Mouse (Mus musculus) heart, postnatal 14 days (tissue): ENCODE measurements around the gene 4930455H04Rik. TPM values are rescaled to one million over a fixed set of nuclear protein-coding genes. Genes with fewer than 3 reads are reported as not detected.

Experiments used
- DNase-seq, 2 experiments: peaks; one replicate each; pipeline ENCODE4 v3.0.0; 2021 to 2022
- intact Hi-C: fragments of 180-260 bp; cut with DNase I; formaldehyde crosslinking; loops from one replicate; pipeline ENCODE4 v1.15.1; 2025
- total RNA-seq, 2 experiments: library from RNA; stranded (reverse); gene quantifications; 2 replicates each; pipeline ENCODE4 v1.2.3; 2021

Gene 4930455H04Rik
- total RNA-seq, 2 experiments from 2014 or later, result not detected

GRCm38 (mm10) chr3:116964426-116964825 lies 3.6 kb upstream of the 4930455H04Rik start:
- DNase-seq, result peak; percentile 76 to 77
- intact Hi-C loops, result loop anchor here (2.0 kb wide), 1 partner anchor 14 kb away; no protein-coding TSS in a partner anchor

- peak; percentile 57 to 62 for DNase-seq
- intact Hi-C loops, result loop anchor here (5.0 kb wide), 5 partner anchors 44 to 151 kb away; no protein-coding TSS in a partner anchor
Measured at GRCm38 (mm10) chr3:116966225-116966624, 1.8 kb upstream of the 4930455H04Rik start.

GRCm38 (mm10) chr3:116966800-116967199 lies 1.3 kb upstream of the 4930455H04Rik start:
- peak; percentile 36 to 62 for DNase-seq
- intact Hi-C loops, result loop anchor here (5.0 kb wide), 5 partner anchors 44 to 151 kb away; no protein-coding TSS in a partner anchor

- DNase-seq, result no peak
- intact Hi-C loops, result loop anchor here (5.0 kb wide), 5 partner anchors 45 to 150 kb away; no protein-coding TSS in a partner anchor
Measured at GRCm38 (mm10) chr3:116967436-116967835, 631 bp upstream of the 4930455H04Rik start.

- intact Hi-C loops, result loop anchor here (5.0 kb wide), 5 partner anchors 46 to 149 kb away; no protein-coding TSS in a partner anchor
- peak; percentile 71 to 72 for DNase-seq
Measured at GRCm38 (mm10) chr3:116968540-116968997, 502 bp downstream of the 4930455H04Rik start, which contains the start of gene Palmd. Gene Palmd, minus strand, starts transcription at chr3:116968987.

- no peak for DNase-seq
- intact Hi-C loops, result loop anchor here (5.0 kb wide), 5 partner anchors 47 to 148 kb away; no protein-coding TSS in a partner anchor
Measured at GRCm38 (mm10) chr3:116969003-116969402, 936 bp downstream of the 4930455H04Rik start.

GRCm38 (mm10) chr3:116969786-116970185 lies 1.7 kb downstream of the 4930455H04Rik start:
- intact Hi-C loops, result loop anchor here (5.0 kb wide), 5 partner anchors 47 to 148 kb away; no protein-coding TSS in a partner anchor
- DNase-seq, result no peak

- intact Hi-C loops, result loop anchor here (5.0 kb wide), 1 partner anchor 45 kb away; no protein-coding TSS in a partner anchor
Measured at GRCm38 (mm10) chr3:116981811-116982575, 13.9 kb downstream of the 4930455H04Rik start.

GRCm38 (mm10) chr3:116985042-116985455 lies 17.0 kb downstream of the 4930455H04Rik start:
- DNase-seq, result no peak
- intact Hi-C loops, result no loop called here

More at GRCm38 (mm10) chr3:116981811-116982575, 13.9 kb downstream of the 4930455H04Rik start:
- DNase-seq, result no peak

GRCm38 (mm10) chr3:116985741-116986140 lies 17.7 kb downstream of the 4930455H04Rik start:
- no peak for DNase-seq
- intact Hi-C loops, result no loop called here

GRCm38 (mm10) chr3:116986451-116986850 lies 18.4 kb downstream of the 4930455H04Rik start:
- DNase-seq, result no peak
- intact Hi-C loops, result no loop called here

GRCm38 (mm10) chr3:116988221-116988620 lies 20.2 kb downstream of the 4930455H04Rik start:
- intact Hi-C loops, result no loop called here

GRCm38 (mm10) chr3:116991180-116991579 lies 23.1 kb downstream of the 4930455H04Rik start:
- intact Hi-C loops, result no loop called here

More at GRCm38 (mm10) chr3:116988221-116988620, 20.2 kb downstream of the 4930455H04Rik start:
- DNase-seq, result no peak

GRCm38 (mm10) chr3:116993011-116993410 lies 24.9 kb downstream of the 4930455H04Rik start:
- no peak for DNase-seq
- intact Hi-C loops, result no loop called here

More at GRCm38 (mm10) chr3:116991180-116991579, 23.1 kb downstream of the 4930455H04Rik start:
- DNase-seq, result no peak

GRCm38 (mm10) chr3:117001686-117002485 lies 33.8 kb downstream of the 4930455H04Rik start:
- no peak for DNase-seq
- intact Hi-C loops, result no loop called here

- DNase-seq, result no peak
- intact Hi-C loops, result no loop called here
Measured at GRCm38 (mm10) chr3:117003379-117003778, 35.3 kb downstream of the 4930455H04Rik start.

- DNase-seq, result no peak
- intact Hi-C loops, result no loop called here
Measured at GRCm38 (mm10) chr3:117006636-117007035, 38.6 kb downstream of the 4930455H04Rik start.

GRCm38 (mm10) chr3:117007340-117007739 lies 39.3 kb downstream of the 4930455H04Rik start:
- intact Hi-C loops, result no loop called here
- DNase-seq, result no peak

- no peak for DNase-seq
- intact Hi-C loops, result no loop called here
Measured at GRCm38 (mm10) chr3:117010182-117010581, 42.1 kb downstream of the 4930455H04Rik start.

GRCm38 (mm10) chr3:117020319-117020718 lies 52.3 kb downstream of the 4930455H04Rik start:
- DNase-seq, result no peak
- intact Hi-C loops, result loop anchor here (2.0 to 5.0 kb wide), 3 partner anchors 47 to 68 kb away; partner anchors contain the start of genes 4930455H04Rik and Palmd
